Mouse (Mus musculus): ENCODE measurements around the gene 4930544G11Rik. TPM values are rescaled to one million over a fixed set of nuclear protein-coding genes. Genes with fewer than 3 reads are reported as not detected.

Gene 4930544G11Rik
- not detected for polyA plus RNA-seq (2012; fragmentation: generic; extraction: Trizol)
- long read RNA-seq, experiment 1: 0 reads
- long read RNA-seq, experiment 2: 0 reads

GRCm38 (mm10) chr6:65952309-65952708 lies at the start of gene 4930544G11Rik:
Gene 4930544G11Rik (plus strand): TSS chr6:65952609.
- H3K36me3 ChIP-seq (ENCODE audit: control insufficient read depth, insufficient read depth): no peaks in the 10 kb centered on the region
- H3K79me2 ChIP-seq (ENCODE audit: control insufficient read depth, insufficient read depth): no peaks in the 10 kb centered on the region
- H3K27me3 ChIP-seq (ENCODE audit: control insufficient read depth, insufficient read depth, insufficient read length): no peaks in the 10 kb centered on the region
- no peak for TF ChIP-seq MYOG (IDR thresholded peaks at IDR 0.05; ENCODE audit: control insufficient read depth, extremely low read depth, insufficient read length)
- TF ChIP-seq MAX (IDR thresholded peaks at IDR 0.05): no peak
- TF ChIP-seq CEBPB (IDR thresholded peaks at IDR 0.05; ENCODE audit: low read depth): no peak
- TF ChIP-seq FOSL1 (IDR thresholded peaks at IDR 0.05; ENCODE audit: insufficient read depth, low read length, poor library complexity, severe bottlenecking): no peak
- no peak for TF ChIP-seq USF1 (IDR thresholded peaks at IDR 0.05; ENCODE audit: low read depth)
- TF ChIP-seq MYOD1 (IDR thresholded peaks at IDR 0.05; ENCODE audit: control insufficient read depth, insufficient read length, low read depth): no peak
- H3K79me3 ChIP-seq (ENCODE audit: low read depth): no peaks in the 10 kb centered on the region
- H3K4me3 ChIP-seq (ENCODE audit: insufficient read depth, poor library complexity, severe bottlenecking): no peak within 1 kb of the TSS
- no peak within 1 kb of the TSS for H3ac ChIP-seq (ENCODE audit: control insufficient read depth, insufficient read length, low read depth)

- Histone ChIP-seq H3ac (ENCODE audit: control insufficient read depth, insufficient read length, low read depth) (no peak overlapping the region), H3K4me3 (ENCODE audit: insufficient read depth, poor library complexity, severe bottlenecking) (no peak overlapping the region), H3K79me3 (ENCODE audit: low read depth) (no peaks in the 10 kb centered on the region), H3K79me2 (ENCODE audit: control insufficient read depth, insufficient read depth) (no peaks in the 10 kb centered on the region), H3K36me3 (ENCODE audit: control insufficient read depth, insufficient read depth) (peaks cover 48% of the 10 kb centered on the region), H3K27me3 (ENCODE audit: control insufficient read depth, insufficient read depth, insufficient read length) (no peaks in the 10 kb centered on the region)
- TF ChIP-seq MYOG (IDR thresholded peaks at IDR 0.05; ENCODE audit: control insufficient read depth, extremely low read depth, insufficient read length): no peak
- TF ChIP-seq USF1 (IDR thresholded peaks at IDR 0.05; ENCODE audit: low read depth): no peak
- no peak for TF ChIP-seq CEBPB (IDR thresholded peaks at IDR 0.05; ENCODE audit: low read depth)
- TF ChIP-seq FOSL1 (IDR thresholded peaks at IDR 0.05; ENCODE audit: insufficient read depth, low read length, poor library complexity, severe bottlenecking): no peak
- no peak for TF ChIP-seq MAX (IDR thresholded peaks at IDR 0.05)
- no peak for TF ChIP-seq CTCF (IDR thresholded peaks at IDR 0.05; ENCODE audit: control insufficient read depth, insufficient read depth, insufficient read length)
- TF ChIP-seq MYOD1 (IDR thresholded peaks at IDR 0.05; ENCODE audit: control insufficient read depth, insufficient read length, low read depth): no peak
These were observed 45.7 kb upstream of the 4930544G11Rik start for GRCm38 (mm10) chr6:65906657-65907182.

GRCm38 (mm10) chr6:65915421-65915820 lies 37.0 kb upstream of the 4930544G11Rik start:
- Histone ChIP-seq H3K4me3 (ENCODE audit: insufficient read depth, poor library complexity, severe bottlenecking) (no peak overlapping the region), H3K36me3 (ENCODE audit: control insufficient read depth, insufficient read depth) (peaks cover 16% of the 10 kb centered on the region), H3K79me2 (ENCODE audit: control insufficient read depth, insufficient read depth) (no peaks in the 10 kb centered on the region), H3K79me3 (ENCODE audit: low read depth) (no peaks in the 10 kb centered on the region), H3K27me3 (ENCODE audit: control insufficient read depth, insufficient read depth, insufficient read length) (no peaks in the 10 kb centered on the region), H3ac (ENCODE audit: control insufficient read depth, insufficient read length, low read depth) (no peak overlapping the region)
- TF ChIP-seq MYOD1 (IDR thresholded peaks at IDR 0.05; ENCODE audit: control insufficient read depth, insufficient read length, low read depth) (no peak), MYOG (IDR thresholded peaks at IDR 0.05; ENCODE audit: control insufficient read depth, extremely low read depth, insufficient read length) (no peak), CEBPB (IDR thresholded peaks at IDR 0.05; ENCODE audit: low read depth) (no peak), USF1 (IDR thresholded peaks at IDR 0.05; ENCODE audit: low read depth) (no peak), FOSL1 (IDR thresholded peaks at IDR 0.05; ENCODE audit: insufficient read depth, low read length, poor library complexity, severe bottlenecking) (no peak), MAX (IDR thresholded peaks at IDR 0.05) (no peak), CTCF (IDR thresholded peaks at IDR 0.05; ENCODE audit: control insufficient read depth, insufficient read depth, insufficient read length) (no peak)

GRCm38 (mm10) chr6:65921703-65922102 lies 30.7 kb upstream of the 4930544G11Rik start:
- Histone ChIP-seq H3K36me3 (ENCODE audit: control insufficient read depth, insufficient read depth) (peaks cover 6% of the 10 kb centered on the region), H3ac (ENCODE audit: control insufficient read depth, insufficient read length, low read depth) (no peak overlapping the region), H3K79me3 (ENCODE audit: low read depth) (no peaks in the 10 kb centered on the region), H3K4me3 (ENCODE audit: insufficient read depth, poor library complexity, severe bottlenecking) (no peak overlapping the region), H3K79me2 (ENCODE audit: control insufficient read depth, insufficient read depth) (no peaks in the 10 kb centered on the region), H3K27me3 (ENCODE audit: control insufficient read depth, insufficient read depth, insufficient read length) (no peaks in the 10 kb centered on the region)
- TF ChIP-seq CTCF (IDR thresholded peaks at IDR 0.05; ENCODE audit: control insufficient read depth, insufficient read depth, insufficient read length) (no peak), MYOD1 (IDR thresholded peaks at IDR 0.05; ENCODE audit: control insufficient read depth, insufficient read length, low read depth) (no peak), MYOG (IDR thresholded peaks at IDR 0.05; ENCODE audit: control insufficient read depth, extremely low read depth, insufficient read length) (no peak), FOSL1 (IDR thresholded peaks at IDR 0.05; ENCODE audit: insufficient read depth, low read length, poor library complexity, severe bottlenecking) (no peak), USF1 (IDR thresholded peaks at IDR 0.05; ENCODE audit: low read depth) (no peak), MAX (IDR thresholded peaks at IDR 0.05) (no peak), CEBPB (IDR thresholded peaks at IDR 0.05; ENCODE audit: low read depth) (no peak)

GRCm38 (mm10) chr6:65923501-65924084 lies 28.8 kb upstream of the 4930544G11Rik start:
- peaks cover 7% of the 10 kb centered on the region for H3K36me3 ChIP-seq (ENCODE audit: control insufficient read depth, insufficient read depth)
- H3K4me3 ChIP-seq (ENCODE audit: insufficient read depth, poor library complexity, severe bottlenecking): no peak overlapping the region
- H3K79me2 ChIP-seq (ENCODE audit: control insufficient read depth, insufficient read depth): no peaks in the 10 kb centered on the region
- H3K27me3 ChIP-seq (ENCODE audit: control insufficient read depth, insufficient read depth, insufficient read length): no peaks in the 10 kb centered on the region
- H3ac ChIP-seq (ENCODE audit: control insufficient read depth, insufficient read length, low read depth): no peak overlapping the region
- TF ChIP-seq USF1 (IDR thresholded peaks at IDR 0.05; ENCODE audit: low read depth): no peak
- no peak for TF ChIP-seq MAX (IDR thresholded peaks at IDR 0.05)
- no peak for TF ChIP-seq FOSL1 (IDR thresholded peaks at IDR 0.05; ENCODE audit: insufficient read depth, low read length, poor library complexity, severe bottlenecking)
- no peak for TF ChIP-seq MYOG (IDR thresholded peaks at IDR 0.05; ENCODE audit: control insufficient read depth, extremely low read depth, insufficient read length)
- TF ChIP-seq CEBPB (IDR thresholded peaks at IDR 0.05; ENCODE audit: low read depth): no peak
- TF ChIP-seq MYOD1 (IDR thresholded peaks at IDR 0.05; ENCODE audit: control insufficient read depth, insufficient read length, low read depth): no peak
- TF ChIP-seq CTCF (IDR thresholded peaks at IDR 0.05; ENCODE audit: control insufficient read depth, insufficient read depth, insufficient read length): no peak
- H3K79me3 ChIP-seq (ENCODE audit: low read depth): no peaks in the 10 kb centered on the region
